Mouse (Mus musculus): Measurements from ENCODE around the gene Mmp28. TPM values are rescaled to one million over a fixed set of nuclear protein-coding genes. Genes with fewer than 3 reads are reported as not detected.

Mmp28 gene
- polyA plus RNA-seq, 1 experiment: 20.1 TPM

GRCm38 (mm10) chr11:83439426-83440060, 23.3 kb downstream of the Mmp28 start:
- H3K4me3 ChIP-seq (replicated peaks; ENCODE audit: extremely low read depth, low read depth, low read length): no peak overlapping the region
- DNase-seq: no peak

DNA sequence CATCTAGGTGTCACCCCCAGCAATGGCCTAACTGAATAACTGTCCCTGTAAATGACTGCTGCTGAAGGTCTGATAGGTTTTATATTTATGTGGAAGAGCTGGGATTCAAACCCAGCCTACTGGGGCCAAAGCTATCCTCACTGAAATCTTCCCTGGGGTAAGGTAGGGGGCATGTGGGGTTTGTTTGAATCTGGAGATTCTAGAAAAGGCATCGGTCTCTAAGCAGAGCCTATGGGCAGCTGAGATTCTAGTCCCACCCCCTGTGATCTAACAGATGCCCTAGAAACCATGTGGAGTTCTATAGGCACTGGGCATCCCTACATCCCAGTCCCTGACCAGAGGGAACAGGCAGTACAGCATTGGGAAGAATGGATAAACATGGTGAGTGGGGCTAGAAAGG, 25.5 kb downstream of the Mmp28 start, which contains the start of gene 1700020L24Rik:
TSS of gene 1700020L24Rik (plus strand) at position 301 of the 400 bp plus-strand sequence.
- 93% methylated on average over 1 of the region's 1 CpGs for WGBS
- H3K4me3 ChIP-seq (replicated peaks; ENCODE audit: extremely low read depth, low read depth, low read length): no peak within 1 kb of the TSS
- no peak for DNase-seq
- TF ChIP-seq CTCF (IDR thresholded peaks at IDR 0.05; ENCODE audit: insufficient read depth, low read length) (no peak), POLR2A (IDR thresholded peaks at IDR 0.05; ENCODE audit: borderline replicate concordance, extremely low read depth, low read depth, low read length) (no peak)
- peaks cover 3% of the 10 kb centered on the region for H3K4me1 ChIP-seq (ENCODE audit: control insufficient read depth, insufficient read depth, low read length)

More at GRCm38 (mm10) chr11:83439426-83440060, 23.3 kb downstream of the Mmp28 start:
- H3K4me1 ChIP-seq (ENCODE audit: control insufficient read depth, insufficient read depth, low read length): peaks cover 7% of the 10 kb centered on the region
- WGBS: 24% methylated on average over 11 of the region's 11 CpGs
- TF ChIP-seq CTCF (IDR thresholded peaks at IDR 0.05; ENCODE audit: insufficient read depth, low read length) (no peak), POLR2A (IDR thresholded peaks at IDR 0.05; ENCODE audit: borderline replicate concordance, extremely low read depth, low read depth, low read length) (no peak)

GRCm38 (mm10) chr11:83432533-83432932, 30.3 kb downstream of the Mmp28 start:
- DNase-seq: no peak
- H3K4me1 ChIP-seq (ENCODE audit: control insufficient read depth, insufficient read depth, low read length): no peaks in the 10 kb centered on the region
- no peak for TF ChIP-seq POLR2A (IDR thresholded peaks at IDR 0.05; ENCODE audit: borderline replicate concordance, extremely low read depth, low read depth, low read length)
- TF ChIP-seq CTCF (IDR thresholded peaks at IDR 0.05; ENCODE audit: insufficient read depth, low read length): no peak
- 81% methylated on average over 2 of the region's 2 CpGs for WGBS
- H3K4me3 ChIP-seq (replicated peaks; ENCODE audit: extremely low read depth, low read depth, low read length): no peak overlapping the region

DNA sequence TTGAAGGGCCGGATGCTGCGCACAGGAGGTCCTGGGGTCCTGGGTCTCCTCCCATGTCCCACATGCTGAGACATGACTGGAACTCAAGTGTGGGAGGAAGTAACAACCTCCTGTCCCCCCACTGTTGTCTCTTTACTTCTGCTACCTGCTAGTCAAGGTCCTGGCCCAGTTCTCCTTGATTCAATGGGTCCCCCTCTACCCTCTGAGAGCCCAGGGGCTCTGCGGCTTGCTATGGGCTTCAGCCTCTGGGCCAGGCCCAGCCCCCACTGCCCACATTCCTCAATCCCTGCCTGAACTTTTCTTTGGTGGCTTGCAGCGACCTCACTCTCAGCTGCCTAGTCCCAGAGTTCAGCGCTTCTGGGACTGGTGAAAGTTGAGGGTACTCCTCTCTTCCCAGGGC, 33.5 kb downstream of the Mmp28 start, which contains the start of gene Gas2l2:
TSS of gene Gas2l2 (minus strand) at position 101 of the 400 bp plus-strand sequence.
- TF ChIP-seq CTCF (IDR thresholded peaks at IDR 0.05; ENCODE audit: insufficient read depth, low read length) (no peak), POLR2A (IDR thresholded peaks at IDR 0.05; ENCODE audit: borderline replicate concordance, extremely low read depth, low read depth, low read length) (no peak)
- no peak within 1 kb of the TSS for H3K4me3 ChIP-seq (replicated peaks; ENCODE audit: extremely low read depth, low read depth, low read length)
- no peak for DNase-seq
- WGBS: 57% methylated on average over 5 of the region's 5 CpGs
- H3K4me1 ChIP-seq (ENCODE audit: control insufficient read depth, insufficient read depth, low read length): no peaks in the 10 kb centered on the region

- DNase-seq: no peak
- H3K4me3 ChIP-seq (replicated peaks; ENCODE audit: extremely low read depth, low read depth, low read length): no peak overlapping the region
- 14% methylated on average over 17 of the region's 17 CpGs for WGBS
- TF ChIP-seq CTCF (IDR thresholded peaks at IDR 0.05; ENCODE audit: insufficient read depth, low read length) (no peak), POLR2A (IDR thresholded peaks at IDR 0.05; ENCODE audit: borderline replicate concordance, extremely low read depth, low read depth, low read length) (no peak)
- no peaks in the 10 kb centered on the region for H3K4me1 ChIP-seq (ENCODE audit: control insufficient read depth, insufficient read depth, low read length)
These were observed 35.9 kb downstream of the Mmp28 start for GRCm38 (mm10) chr11:83426964-83427363.

GRCm38 (mm10) chr11:83424681-83425080, 38.2 kb downstream of the Mmp28 start:
- TF ChIP-seq POLR2A (IDR thresholded peaks at IDR 0.05; ENCODE audit: borderline replicate concordance, extremely low read depth, low read depth, low read length) (no peak), CTCF (IDR thresholded peaks at IDR 0.05; ENCODE audit: insufficient read depth, low read length) (peak; percentile 96)
- peak; percentile 64 for DNase-seq
- H3K4me1 ChIP-seq (ENCODE audit: control insufficient read depth, insufficient read depth, low read length): no peaks in the 10 kb centered on the region
- WGBS: 8% methylated on average over 8 of the region's 8 CpGs
- no peak overlapping the region for H3K4me3 ChIP-seq (replicated peaks; ENCODE audit: extremely low read depth, low read depth, low read length)

DNA sequence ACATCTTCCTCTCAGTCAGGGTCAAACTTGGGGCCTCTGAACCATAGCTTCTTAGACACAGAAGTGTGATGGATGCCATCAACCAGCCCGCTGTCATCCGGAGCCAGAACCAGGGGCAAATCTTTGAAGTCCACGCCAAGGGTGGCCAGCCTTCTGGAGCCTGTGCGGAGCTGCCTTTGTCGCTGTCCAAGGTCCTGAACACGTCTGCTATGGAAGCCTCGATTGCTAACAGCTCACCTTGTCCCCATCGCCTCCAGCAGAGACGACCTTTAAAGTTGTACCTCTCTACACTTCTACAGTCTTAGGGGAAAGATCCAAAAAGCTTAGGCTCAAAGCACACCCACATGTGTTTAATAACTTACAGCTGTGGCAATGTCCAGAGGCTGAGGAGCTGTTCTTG, 41.6 kb downstream of the Mmp28 start:
- 2% methylated on average over 9 of the region's 9 CpGs for WGBS
- DNase-seq: peak; percentile 60
- TF ChIP-seq CTCF (IDR thresholded peaks at IDR 0.05; ENCODE audit: insufficient read depth, low read length) (no peak), POLR2A (IDR thresholded peaks at IDR 0.05; ENCODE audit: borderline replicate concordance, extremely low read depth, low read depth, low read length) (no peak)
- H3K4me1 ChIP-seq (ENCODE audit: control insufficient read depth, insufficient read depth, low read length): no peaks in the 10 kb centered on the region; the same call in 1 of the 2 replicates
- H3K4me3 ChIP-seq (replicated peaks; ENCODE audit: extremely low read depth, low read depth, low read length): no peak overlapping the region

DNA sequence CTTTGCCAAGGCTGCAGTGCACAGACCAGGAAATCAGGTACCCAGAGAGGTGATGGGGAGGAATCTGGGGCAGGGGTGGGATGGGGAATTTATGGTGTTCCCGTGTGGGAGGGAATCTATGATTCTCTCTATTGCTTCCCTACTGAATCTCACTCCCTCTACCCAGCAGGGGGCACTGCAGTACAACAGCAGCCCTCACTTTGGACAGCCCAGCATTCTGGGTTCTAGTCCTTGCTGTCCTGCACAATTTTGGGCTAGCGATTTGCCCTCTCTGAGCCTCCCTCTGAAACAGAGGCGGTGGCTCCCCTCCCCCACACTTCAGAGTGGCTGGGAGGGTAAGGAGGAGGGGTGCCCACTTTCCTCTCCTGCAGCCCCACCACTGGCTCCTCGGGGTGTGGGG, 42.5 kb downstream of the Mmp28 start:
- WGBS: 32% methylated on average over 4 of the region's 4 CpGs
- TF ChIP-seq POLR2A (IDR thresholded peaks at IDR 0.05; ENCODE audit: borderline replicate concordance, extremely low read depth, low read depth, low read length) (no peak), CTCF (IDR thresholded peaks at IDR 0.05; ENCODE audit: insufficient read depth, low read length) (peak; percentile 32; the same call in 1 of the 2 replicates)
- H3K4me3 ChIP-seq (replicated peaks; ENCODE audit: extremely low read depth, low read depth, low read length): no peak overlapping the region
- no peaks in the 10 kb centered on the region; the same call in 1 of the 2 replicates for H3K4me1 ChIP-seq (ENCODE audit: control insufficient read depth, insufficient read depth, low read length)
- no peak for DNase-seq

DNA sequence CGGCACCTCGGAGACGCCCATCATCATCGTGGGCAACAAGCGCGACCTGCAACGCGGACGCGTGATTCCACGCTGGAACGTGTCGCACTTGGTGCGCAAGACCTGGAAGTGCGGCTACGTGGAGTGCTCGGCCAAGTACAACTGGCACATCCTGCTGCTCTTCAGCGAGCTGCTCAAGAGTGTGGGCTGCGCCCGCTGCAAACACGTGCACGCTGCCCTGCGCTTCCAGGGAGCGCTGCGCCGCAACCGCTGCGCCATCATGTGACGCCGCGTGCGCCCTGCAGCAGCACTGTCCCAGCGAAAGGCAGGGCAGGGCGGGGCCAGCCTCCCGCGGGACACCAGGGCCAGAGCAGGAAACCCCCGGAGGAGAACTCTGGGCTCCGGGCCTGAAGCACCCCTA, 44.3 kb downstream of the Mmp28 start:
- 9% methylated on average over 38 of the region's 38 CpGs for WGBS
- DNase-seq: no peak
- Histone ChIP-seq H3K4me1 (ENCODE audit: control insufficient read depth, insufficient read depth, low read length) (no peaks in the 10 kb centered on the region; the same call in 1 of the 2 replicates), H3K4me3 (replicated peaks; ENCODE audit: extremely low read depth, low read depth, low read length) (no peak overlapping the region)
- TF ChIP-seq POLR2A (IDR thresholded peaks at IDR 0.05; ENCODE audit: borderline replicate concordance, extremely low read depth, low read depth, low read length): no peak
- no peak for TF ChIP-seq CTCF (IDR thresholded peaks at IDR 0.05; ENCODE audit: insufficient read depth, low read length)

GRCm38 (mm10) chr11:83417708-83418107, 45.2 kb downstream of the Mmp28 start:
- 79% methylated on average over 7 of the region's 7 CpGs for WGBS
- H3K4me3 ChIP-seq (replicated peaks; ENCODE audit: extremely low read depth, low read depth, low read length): no peak overlapping the region
- DNase-seq: no peak
- no peak for TF ChIP-seq CTCF (IDR thresholded peaks at IDR 0.05; ENCODE audit: insufficient read depth, low read length)
- H3K4me1 ChIP-seq (ENCODE audit: control insufficient read depth, insufficient read depth, low read length): no peaks in the 10 kb centered on the region; the same call in 1 of the 2 replicates

Measured in lung, adult 2 months (tissue).